Mouse (Mus musculus) neutrophil, adult 5-6 weeks (primary cell): ENCODE results near the gene Mlkl. TPM values are rescaled to one million over a fixed set of nuclear protein-coding genes. Genes with fewer than 3 reads are reported as not detected.
"Not testable (repeated sequence)": the region's sequence is repeated elsewhere in the genome, so short reads cannot be mapped to it uniquely, and the experiment has no call there.

Source experiments
- ATAC-seq: fragments of 151-379, 151-347 bp; 2 replicates; pipeline ENCODE4 v1.8.0; 2017; ENCODE audit warnings: mild to moderate bottlenecking, moderate TSS enrichment; ENCODE audit not compliant: insufficient number of reproducible peaks, poor library complexity, low FRiP score, severe bottlenecking; ENCODE audit errors: extremely low read depth
- total RNA-seq: library from RNA; stranded (forward); fragments of 200-1000 nt; gene quantifications from 2 replicates; pipeline ENCODE4 v1.2.3, GENCODE M21; 2017

Mlkl gene
- total RNA-seq, 1 experiment from 2014 or later: 2.7 TPM

GRCm38 (mm10) chr8:111266161-111266560 lies 71.8 kb downstream of the Mlkl start:
- not testable (repeated sequence) for ATAC-seq

- no peak for ATAC-seq
Measured at GRCm38 (mm10) chr8:111264693-111265220, 73.2 kb downstream of the Mlkl start.

GRCm38 (mm10) chr8:111261981-111262381 lies 76.0 kb downstream of the Mlkl start:
- ATAC-seq: no peak

Other genes starting within 250 kb of the Mlkl start
- not detected in 2 replicates for gene Clec18a, start 245.8 kb downstream of the Mlkl start, total RNA-seq
- gene Pdpr, start 243.5 kb downstream of the Mlkl start, total RNA-seq: 21.0 and 23.5 TPM in 2 replicates
- gene Glg1, start 79.0 kb downstream of the Mlkl start, total RNA-seq: 51.2 and 67.6 TPM in 2 replicates
- 24.4 and 29.1 TPM in 2 replicates for gene Rfwd3, start 38.0 kb downstream of the Mlkl start, total RNA-seq
- not detected in 2 replicates for gene Fa2h, start 55.6 kb upstream of the Mlkl start, total RNA-seq
- 5.2 and 6.6 TPM in 2 replicates for gene Wdr59, start 183.9 kb upstream of the Mlkl start, total RNA-seq
- 83.2 and 95.6 TPM in 2 replicates for gene Znrf1, start 197.9 kb upstream of the Mlkl start, total RNA-seq